Comparison of ENCODE assay signal across 9 mouse cellular contexts in the genomic region with DNA sequence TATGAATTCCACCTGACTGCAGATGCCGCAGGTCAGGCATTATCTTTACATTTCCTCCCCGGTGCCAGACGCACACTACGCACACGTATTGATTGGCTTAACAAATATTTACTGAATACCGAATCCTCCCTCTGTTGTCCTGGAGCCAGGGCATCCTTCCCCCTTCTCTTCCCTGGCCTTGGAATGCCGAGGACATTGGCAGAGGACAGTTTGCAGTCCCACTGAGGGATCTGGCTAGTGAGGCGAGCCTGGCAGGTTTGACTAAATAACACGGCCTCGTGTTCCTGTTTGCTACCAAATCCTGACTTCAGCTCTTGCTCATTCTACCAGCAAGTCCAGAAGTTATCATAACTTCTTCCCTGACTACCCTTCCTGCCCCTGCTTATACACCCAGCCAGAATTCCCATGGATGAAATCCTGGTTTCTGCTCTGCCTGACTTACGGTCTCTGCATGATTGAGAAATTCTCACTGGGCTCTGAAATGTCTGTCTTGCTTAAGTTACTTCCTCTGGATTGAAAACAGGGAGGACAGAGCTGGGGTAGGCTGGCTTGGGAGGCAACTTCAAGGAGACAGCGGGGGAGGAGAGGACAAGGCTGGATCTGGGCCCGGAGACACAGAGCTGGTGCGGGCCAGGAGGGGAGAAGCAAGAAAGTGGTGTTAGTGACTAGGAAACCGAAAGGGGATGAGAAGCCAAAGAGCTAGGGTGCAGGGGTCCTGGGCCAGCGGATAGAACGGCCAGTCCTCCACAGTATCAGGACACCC. TPM values are rescaled to one million over a fixed set of nuclear protein-coding genes. Genes with fewer than 3 reads are reported as not detected.
DNase-seq lines count a peak whose midpoint lies in the region; ATAC-seq and TF ChIP-seq lines count a peak whose summit lies in the region.
"Had no signal": no experiment of that assay in that cellular context is flagged by ENCODE, and none has a peak within 500 bp of the region (broad histone marks: within the 10 kb centered on the region; RNA-seq: fewer than 3 reads in every experiment).

No protein-coding gene starts in this region.

- H3K4me2 ChIP-seq in forebrain, embryonic 12.5 days, result no peak overlapping the region
- no peak overlapping the region for H3K4me2 ChIP-seq in forebrain, embryonic 11.5 days (ENCODE audit: low read depth, low read length, severe bottlenecking)
- no peak overlapping the region for H3K4me2 ChIP-seq in hindbrain, postnatal 0 days (ENCODE audit: low read depth, low read length)
- H3K4me2 ChIP-seq in forebrain, embryonic 16.5 days (ENCODE audit: low read length), result no peak overlapping the region

- peaks cover 71% of the 10 kb centered on the region for H3K36me3 ChIP-seq in forebrain, embryonic 12.5 days (replicated peaks)
- H3K36me3 ChIP-seq in forebrain, embryonic 11.5 days (ENCODE audit: control insufficient read depth, insufficient read depth, low read length), result no peaks in the 10 kb centered on the region; the same call in 1 of the 2 replicates
- peaks cover 31% of the 10 kb centered on the region for H3K36me3 ChIP-seq in hindbrain, postnatal 0 days (ENCODE audit: insufficient read depth, low read length)
- H3K36me3 ChIP-seq in forebrain, embryonic 16.5 days (ENCODE audit: control insufficient read depth, insufficient read depth), result peaks cover 20% of the 10 kb centered on the region

- 78% methylated on average over 17 of the region's 17 CpGs for WGBS in forebrain, embryonic 12.5 days
- WGBS in forebrain, embryonic 11.5 days, result 74% methylated on average over 17 of the region's 17 CpGs
- 52% methylated on average over 17 of the region's 17 CpGs for WGBS in hindbrain, postnatal 0 days
- WGBS in lung, adult 2 months, result 46% methylated on average over 17 of the region's 17 CpGs
- WGBS in forebrain, embryonic 16.5 days, result 79% methylated on average over 17 of the region's 17 CpGs

- no peak overlapping the region for H3K9ac ChIP-seq in forebrain, embryonic 12.5 days
- no peak overlapping the region for H3K9ac ChIP-seq in forebrain, embryonic 11.5 days (ENCODE audit: low read length)
- H3K9ac ChIP-seq in hindbrain, postnatal 0 days (replicated peaks; ENCODE audit: low read length), result no peak overlapping the region
- no peak overlapping the region for H3K9ac ChIP-seq in forebrain, embryonic 16.5 days (replicated peaks; ENCODE audit: low read depth, low read length)

- intact Hi-C loops in gastrocnemius, postnatal 14 days (cut with DNase I; ENCODE audit: low total_unique reads), result no loop called here

- H3K27ac ChIP-seq in forebrain, embryonic 12.5 days, result 0 out of 2 replicates have a peak overlapping the region, but pooled peaks have one; percentile 26
- H3K27ac ChIP-seq in forebrain, embryonic 11.5 days (ENCODE audit: low read depth, low read length), result no peak overlapping the region; the same call in 1 of the 2 replicates
- H3K27ac ChIP-seq in hindbrain, postnatal 0 days, result peak overlapping the region; percentile 71
- no peak overlapping the region for H3K27ac ChIP-seq in forebrain, embryonic 16.5 days (ENCODE audit: low read length)

- 0 out of 2 replicates have a peak, but pooled peaks have one; percentile 6 for TF ChIP-seq POLR2A in lung, adult 2 months (IDR thresholded peaks at IDR 0.05; ENCODE audit: borderline replicate concordance, extremely low read depth, low read depth, low read length)

- H3K9me3 ChIP-seq in forebrain, embryonic 12.5 days, result no peaks in the 10 kb centered on the region
- H3K9me3 ChIP-seq in forebrain, embryonic 11.5 days (ENCODE audit: control insufficient read depth, low read length), result no peaks in the 10 kb centered on the region
- H3K9me3 ChIP-seq in hindbrain, postnatal 0 days (ENCODE audit: low read length), result no peaks in the 10 kb centered on the region
- no peaks in the 10 kb centered on the region for H3K9me3 ChIP-seq in forebrain, embryonic 16.5 days (ENCODE audit: control insufficient read depth, low read length)

- H3K27me3 ChIP-seq in forebrain, embryonic 12.5 days, result no peaks in the 10 kb centered on the region
- no peaks in the 10 kb centered on the region for H3K27me3 ChIP-seq in forebrain, embryonic 11.5 days (ENCODE audit: control insufficient read depth, insufficient read depth, low read length)
- H3K27me3 ChIP-seq in hindbrain, postnatal 0 days (ENCODE audit: insufficient read depth, low read length), result no peaks in the 10 kb centered on the region
- H3K27me3 ChIP-seq in forebrain, embryonic 16.5 days (replicated peaks; ENCODE audit: control insufficient read depth, insufficient read depth, low read length), result no peaks in the 10 kb centered on the region

- no peak overlapping the region for H3K4me3 ChIP-seq in forebrain, embryonic 12.5 days (replicated peaks)
- no peak overlapping the region for H3K4me3 ChIP-seq in forebrain, embryonic 11.5 days (ENCODE audit: low read depth, low read length)
- H3K4me3 ChIP-seq in hindbrain, postnatal 0 days (ENCODE audit: low read length), result no peak overlapping the region
- no peak overlapping the region for H3K4me3 ChIP-seq in lung, adult 2 months (replicated peaks; ENCODE audit: extremely low read depth, low read depth, low read length)
- H3K4me3 ChIP-seq in forebrain, embryonic 16.5 days (replicated peaks; ENCODE audit: low read length), result no peak overlapping the region
- H3K4me3 ChIP-seq: erythroblast, embryonic 14.5 days had no signal

- H3K4me1 ChIP-seq in forebrain, embryonic 12.5 days, result peaks cover 25% of the 10 kb centered on the region
- no peaks in the 10 kb centered on the region; the same call in 1 of the 2 replicates for H3K4me1 ChIP-seq in forebrain, embryonic 11.5 days (replicated peaks; ENCODE audit: control insufficient read depth, insufficient read depth, low read length)
- peaks cover 16% of the 10 kb centered on the region; the same call in 1 of the 2 replicates for H3K4me1 ChIP-seq in hindbrain, postnatal 0 days (ENCODE audit: insufficient read depth, low read length)
- peaks cover 9% of the 10 kb centered on the region for H3K4me1 ChIP-seq in lung, adult 2 months (ENCODE audit: control insufficient read depth, insufficient read depth, low read length)
- peaks cover 15% of the 10 kb centered on the region for H3K4me1 ChIP-seq in forebrain, embryonic 16.5 days (replicated peaks; ENCODE audit: control insufficient read depth, insufficient read depth, low read length)

- no peak for TF ChIP-seq CTCF in hindbrain, postnatal 0 days (IDR thresholded peaks at IDR 0.05; ENCODE audit: low read depth)
- no peak for TF ChIP-seq CTCF in lung, adult 2 months (IDR thresholded peaks at IDR 0.05; ENCODE audit: insufficient read depth, low read length)

- ATAC-seq in forebrain, embryonic 12.5 days (ENCODE audit: low FRiP score), result no peak
- no peak for ATAC-seq in forebrain, embryonic 11.5 days (replicated peaks; ENCODE audit: low FRiP score)
- peak; percentile 33; the same call in 1 of the 2 replicates for ATAC-seq in hindbrain, postnatal 0 days
- no peak for ATAC-seq in forebrain, embryonic 16.5 days

- no peak for DNase-seq in forebrain, embryonic 11.5 days (ENCODE audit: low spot score)
- peak; percentile 80 for DNase-seq in adrenal gland, postnatal 10 days
- DNase-seq in gastrocnemius, postnatal 14 days, result peak; percentile 85
- peak; percentile 43 for DNase-seq in hindbrain, postnatal 0 days (ENCODE audit: low spot score)
- no peak for DNase-seq in lung, adult 2 months
- DNase-seq in urinary bladder, postnatal 4 days (ENCODE audit: low spot score in 2 of 2), result peak; percentile 79

RNA-seq across cellular contexts. Expression of a gene that starts 21.0 kb away (rescaled TPM):
- polyA plus RNA-seq in forebrain, embryonic 12.5 days (2016; fragmentation: Nextera tagmentation; extraction: Ambion mirVana), result 81.4 and 81.8 TPM in 2 replicates
- 71.2 and 75.0 TPM in 2 replicates for polyA plus RNA-seq in forebrain, embryonic 11.5 days (2014; fragmentation: Nextera tagmentation; extraction: Ambion mirVana)
- total RNA-seq in adrenal gland, postnatal 10 days (2021), result 100 to 1,000 TPM; 170 to 208 TPM
- total RNA-seq in gastrocnemius, postnatal 14 days (2021), result 100 to 1,000 TPM in 1 of 2 experiments, 10 to 100 TPM in 1; 73.8 to 101 TPM
- total RNA-seq in hindbrain, postnatal 0 days (2014; rRNA removed), result 245 TPM in 2 replicates
- polyA plus RNA-seq in hindbrain, postnatal 0 days (2015; fragmentation: Nextera tagmentation; extraction: Ambion mirVana), result 73.7 and 75.5 TPM in 2 replicates
- polyA plus RNA-seq in lung, adult 2 months (2012; rRNA removed), result 215 and 248 TPM in 2 replicates
- polyA plus RNA-seq in forebrain, embryonic 16.5 days (2015; fragmentation: Nextera tagmentation; extraction: Ambion mirVana), result 114 and 117 TPM in 2 replicates

RNA-seq across cellular contexts. Expression of a gene that starts 42.8 kb away (rescaled TPM):
- 4.5 and 5.4 TPM in 2 replicates for polyA plus RNA-seq in forebrain, embryonic 12.5 days (2016; fragmentation: Nextera tagmentation; extraction: Ambion mirVana)
- polyA plus RNA-seq in forebrain, embryonic 11.5 days (2014; fragmentation: Nextera tagmentation; extraction: Ambion mirVana), result 6.8 and 7.8 TPM in 2 replicates
- total RNA-seq in adrenal gland, postnatal 10 days (2021), result 10 to 100 TPM; 64.7 to 67.8 TPM
- 10 to 100 TPM; 16.1 to 16.6 TPM for total RNA-seq in gastrocnemius, postnatal 14 days (2021)
- 5.3 and 9.5 TPM in 2 replicates for total RNA-seq in hindbrain, postnatal 0 days (2014; rRNA removed)
- 4.7 and 5.3 TPM in 2 replicates for polyA plus RNA-seq in hindbrain, postnatal 0 days (2015; fragmentation: Nextera tagmentation; extraction: Ambion mirVana)
- polyA plus RNA-seq in lung, adult 2 months (2012; rRNA removed), result 92.3 and 123 TPM in 2 replicates
- polyA plus RNA-seq in forebrain, embryonic 16.5 days (2015; fragmentation: Nextera tagmentation; extraction: Ambion mirVana), result 4.3 and 5.1 TPM in 2 replicates

Comparison
In these comparisons a context has a peak if more than half of its experiments do, and no peak if none do; other contexts are left out.
1. H3K27ac ChIP-seq: peak in forebrain, embryonic 12.5 days (single experiment) and hindbrain, postnatal 0 days (single experiment); none in forebrain, embryonic 11.5 days (single experiment) and forebrain, embryonic 16.5 days (single experiment).
2. DNase-seq: peak in adrenal gland, postnatal 10 days (single experiment), gastrocnemius, postnatal 14 days (single experiment), hindbrain, postnatal 0 days (single experiment) and urinary bladder, postnatal 4 days (2 of 2); none in forebrain, embryonic 11.5 days (single experiment) and lung, adult 2 months (single experiment).
3. RNA of a gene that starts 42.8 kb away (polyA plus RNA-seq): 92.3 to 123 TPM in lung, adult 2 months; 6.8 to 7.8 TPM in forebrain, embryonic 11.5 days, 4.5 to 5.4 TPM in forebrain, embryonic 12.5 days, 4.7 to 5.3 TPM in hindbrain, postnatal 0 days and 4.3 to 5.1 TPM in forebrain, embryonic 16.5 days; every median in the first group is over 10 times any median in the second.